8 mouse cellular contexts compared by ENCODE assay signal in genomic region chr5:120164450-120164849, GRCm38 (mm10). TPM values are rescaled to one million over a fixed set of nuclear protein-coding genes. Genes with fewer than 3 reads are reported as not detected.
DNase-seq lines count a peak whose midpoint lies in the region; ATAC-seq and TF ChIP-seq lines count a peak whose summit lies in the region.

No protein-coding gene starts in this region.

- H3K4me1 ChIP-seq in forebrain, embryonic 15.5 days: peaks cover 19% of the 10 kb centered on the region
- no peaks in the 10 kb centered on the region for H3K4me1 ChIP-seq in forebrain, embryonic 11.5 days (replicated peaks; ENCODE audit: control insufficient read depth, insufficient read depth, low read length)
- peaks cover 32% of the 10 kb centered on the region for H3K4me1 ChIP-seq in midbrain, embryonic 10.5 days
- peaks cover 8% of the 10 kb centered on the region; the same call in 1 of the 2 replicates for H3K4me1 ChIP-seq in intestine, postnatal 0 days (replicated peaks; ENCODE audit: control insufficient read depth, insufficient read depth, low read length)

- no peak for TF ChIP-seq CTCF in layer of hippocampus, adult 2 months (conservative IDR thresholded peaks at IDR 0.05)
- no peak for TF ChIP-seq CTCF in intestine, postnatal 0 days (IDR thresholded peaks at IDR 0.05; ENCODE audit: low read depth)

- 0 out of 2 replicates have a peak overlapping the region, but pooled peaks have one; percentile 22 for H3K27ac ChIP-seq in forebrain, embryonic 15.5 days (replicated peaks)
- H3K27ac ChIP-seq in forebrain, embryonic 11.5 days (ENCODE audit: low read depth, low read length): no peak overlapping the region
- peak overlapping the region; percentile 2; the same call in 1 of the 2 replicates for H3K27ac ChIP-seq in layer of hippocampus, adult 2 months
- H3K27ac ChIP-seq in midbrain, embryonic 10.5 days (replicated peaks): no peak overlapping the region
- no peak overlapping the region for H3K27ac ChIP-seq in intestine, postnatal 0 days (ENCODE audit: low read depth, low read length)

- no peak overlapping the region for H3K4me3 ChIP-seq in forebrain, embryonic 15.5 days
- no peak overlapping the region for H3K4me3 ChIP-seq in forebrain, embryonic 11.5 days (ENCODE audit: low read depth, low read length)
- no peak overlapping the region for H3K4me3 ChIP-seq in layer of hippocampus, adult 2 months
- H3K4me3 ChIP-seq in midbrain, embryonic 10.5 days: no peak overlapping the region
- H3K4me3 ChIP-seq in intestine, postnatal 0 days (ENCODE audit: low read depth, low read length): no peak overlapping the region

- peak; percentile 70 for ATAC-seq in forebrain, embryonic 15.5 days (replicated peaks)
- ATAC-seq in forebrain, embryonic 11.5 days (replicated peaks; ENCODE audit: low FRiP score): no peak
- ATAC-seq in intestine, postnatal 0 days: no peak

- no peak overlapping the region for H3K4me2 ChIP-seq in forebrain, embryonic 15.5 days (replicated peaks)
- no peak overlapping the region for H3K4me2 ChIP-seq in forebrain, embryonic 11.5 days (ENCODE audit: low read depth, low read length, severe bottlenecking)
- H3K4me2 ChIP-seq in intestine, postnatal 0 days (replicated peaks; ENCODE audit: low read depth): no peak overlapping the region

- 42% methylated on average over 11 of the region's 11 CpGs for WGBS in forebrain, embryonic 15.5 days
- 90% methylated on average over 11 of the region's 11 CpGs for WGBS in forebrain, embryonic 11.5 days
- 85% methylated on average over 11 of the region's 11 CpGs for WGBS in midbrain, embryonic 10.5 days
- 68% methylated on average over 11 of the region's 11 CpGs for WGBS in intestine, postnatal 0 days

- no peak for DNase-seq in forebrain, embryonic 11.5 days (ENCODE audit: low spot score)
- peak; percentile 19 to 29 for DNase-seq in adrenal gland, adult 18-20 months (ENCODE audit: low spot score in 2 of 2)
- DNase-seq in fibroblast of lung, adult 2 months (ENCODE audit: low read depth): peak; percentile 60
- DNase-seq in layer of hippocampus, adult 2 months (ENCODE audit: low spot score in 2 of 2): peak; percentile 79 to 88
- peak; percentile 77 for DNase-seq in skeletal muscle tissue, adult 2 months (ENCODE audit: low read depth, low spot score)
- DNase-seq in midbrain, embryonic 10.5 days (ENCODE audit: low spot score): no peak

- no peaks in the 10 kb centered on the region for H3K9me3 ChIP-seq in forebrain, embryonic 15.5 days
- H3K9me3 ChIP-seq in forebrain, embryonic 11.5 days (ENCODE audit: control insufficient read depth, low read length): no peaks in the 10 kb centered on the region
- no peaks in the 10 kb centered on the region for H3K9me3 ChIP-seq in midbrain, embryonic 10.5 days (replicated peaks)
- H3K9me3 ChIP-seq in intestine, postnatal 0 days (ENCODE audit: control insufficient read depth): no peaks in the 10 kb centered on the region

- H3K27me3 ChIP-seq in forebrain, embryonic 15.5 days: no peaks in the 10 kb centered on the region
- H3K27me3 ChIP-seq in forebrain, embryonic 11.5 days (ENCODE audit: control insufficient read depth, insufficient read depth, low read length): no peaks in the 10 kb centered on the region
- 0 out of 2 replicates have a peak, but pooled peaks cover 4% of the 10 kb centered on the region for H3K27me3 ChIP-seq in midbrain, embryonic 10.5 days (ENCODE audit: low read depth, poor library complexity, severe bottlenecking)
- H3K27me3 ChIP-seq in intestine, postnatal 0 days (replicated peaks; ENCODE audit: control insufficient read depth, insufficient read depth, low read length): no peaks in the 10 kb centered on the region

- no peaks in the 10 kb centered on the region for H3K36me3 ChIP-seq in forebrain, embryonic 15.5 days
- no peaks in the 10 kb centered on the region for H3K36me3 ChIP-seq in forebrain, embryonic 11.5 days (ENCODE audit: control insufficient read depth, insufficient read depth, low read length)
- 0 out of 2 replicates have a peak, but pooled peaks cover 4% of the 10 kb centered on the region for H3K36me3 ChIP-seq in midbrain, embryonic 10.5 days
- no peaks in the 10 kb centered on the region for H3K36me3 ChIP-seq in intestine, postnatal 0 days (ENCODE audit: control insufficient read depth, insufficient read depth)

- H3K9ac ChIP-seq in forebrain, embryonic 15.5 days (replicated peaks): no peak overlapping the region
- no peak overlapping the region; the same call in 1 of the 2 replicates for H3K9ac ChIP-seq in forebrain, embryonic 11.5 days (ENCODE audit: low read length)
- H3K9ac ChIP-seq in intestine, postnatal 0 days (ENCODE audit: low read depth, low read length): no peak overlapping the region

RNA-seq across cellular contexts. Expression of gene Rbm19, which starts 48.2 kb away (rescaled TPM):
- polyA plus RNA-seq in forebrain, embryonic 15.5 days (2015; fragmentation: Nextera tagmentation; extraction: Ambion mirVana): 15.2 and 19.3 TPM in 2 replicates
- polyA plus RNA-seq in forebrain, embryonic 11.5 days (2014; fragmentation: Nextera tagmentation; extraction: Ambion mirVana): 24.6 and 28.2 TPM in 2 replicates
- 10 to 100 TPM; 25.7 to 26.1 TPM for total RNA-seq in adrenal gland, adult 18-20 months (2021)
- 10 to 100 TPM; 18.9 to 23.3 TPM for total RNA-seq in layer of hippocampus, adult 2 months (2021)
- polyA plus RNA-seq in midbrain, embryonic 10.5 days (2016; fragmentation: Nextera tagmentation; extraction: Ambion mirVana): 32.0 and 34.2 TPM in 2 replicates
- 12.0 and 14.9 TPM in 2 replicates for polyA plus RNA-seq in intestine, postnatal 0 days (2015; fragmentation: Nextera tagmentation; extraction: Ambion mirVana)

Comparison
In these comparisons a context has a peak if more than half of its experiments do, and no peak if none do; other contexts are left out.
1. H3K27ac ChIP-seq: peak in forebrain, embryonic 15.5 days (single experiment) and layer of hippocampus, adult 2 months (single experiment); none in forebrain, embryonic 11.5 days (single experiment), midbrain, embryonic 10.5 days (single experiment) and intestine, postnatal 0 days (single experiment).
2. DNase-seq: peak in adrenal gland, adult 18-20 months (2 of 2), fibroblast of lung, adult 2 months (single experiment), layer of hippocampus, adult 2 months (2 of 2) and skeletal muscle tissue, adult 2 months (single experiment); none in forebrain, embryonic 11.5 days (single experiment) and midbrain, embryonic 10.5 days (single experiment).